Comparison of ENCODE assay signal across 8 mouse cellular contexts in the genomic region with DNA sequence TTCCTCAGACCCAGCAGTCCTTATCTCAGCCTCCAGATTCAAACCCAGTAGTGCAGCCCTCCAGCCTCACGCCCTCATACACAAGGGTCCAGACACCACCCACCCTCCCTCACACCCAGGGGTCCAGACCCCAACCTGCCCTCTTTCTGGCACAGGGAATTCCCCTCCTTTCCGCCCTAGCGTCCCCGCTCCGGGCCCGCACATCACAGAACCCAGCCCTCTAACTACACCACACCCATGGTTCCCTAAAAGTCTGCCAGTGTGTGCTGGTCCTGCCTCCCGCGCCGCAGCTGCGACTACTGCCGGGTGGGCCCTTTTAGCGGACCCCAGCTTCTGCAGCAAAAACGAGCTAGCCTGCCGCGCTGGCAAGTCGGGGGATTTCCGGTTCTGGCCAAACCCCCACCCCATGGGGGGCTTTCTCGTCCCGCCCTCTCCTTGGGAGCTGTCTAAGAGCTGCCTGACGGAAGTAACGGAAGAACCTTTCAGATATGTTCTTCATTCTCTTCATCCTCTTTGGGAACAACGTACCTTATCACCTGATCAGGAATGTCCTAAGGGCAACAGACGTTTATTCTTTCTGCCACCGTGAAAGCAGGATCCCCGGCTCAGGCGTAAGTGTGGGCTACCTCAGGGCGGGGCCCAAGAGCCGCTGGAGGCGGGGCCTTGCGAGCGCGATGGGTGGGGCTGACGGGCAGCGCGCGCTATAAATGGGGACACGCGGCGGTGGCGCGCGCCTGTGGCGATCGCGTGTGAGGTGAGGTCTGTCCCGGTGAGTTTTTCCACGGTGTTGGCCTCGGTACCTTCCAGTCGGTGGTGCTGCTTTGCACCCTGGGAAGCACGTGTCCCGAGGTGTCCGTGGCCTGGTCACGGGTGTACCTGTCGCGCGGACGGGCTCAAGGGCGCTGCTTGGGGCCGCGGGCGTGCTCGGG. TPM values are rescaled to one million over a fixed set of nuclear protein-coding genes. Genes with fewer than 3 reads are reported as not detected.
DNase-seq lines count a peak whose midpoint lies in the region; ATAC-seq and TF ChIP-seq lines count a peak whose summit lies in the region.

A gene (minus strand): TSS at position 641 of the 929 bp plus-strand sequence.
A gene (plus strand): TSS at position 668 of the 929 bp plus-strand sequence.

- peaks cover 36% of the 10 kb centered on the region for H3K36me3 ChIP-seq in hindbrain, embryonic 10.5 days
- no peaks in the 10 kb centered on the region; the same call in 1 of the 2 replicates for H3K36me3 ChIP-seq in lung, postnatal 0 days (ENCODE audit: insufficient read depth, low read length)

- H3K4me3 ChIP-seq in hindbrain, embryonic 10.5 days: peak within 1 kb of the TSS; percentile 93
- H3K4me3 ChIP-seq in lung, postnatal 0 days (ENCODE audit: low read depth, low read length): peak within 1 kb of the TSS; percentile 81

- peak within 1 kb of the TSS; percentile 74 for H3K4me2 ChIP-seq in lung, postnatal 0 days (replicated peaks; ENCODE audit: low read depth, low read length)

- peak within 1 kb of the TSS; percentile 93 for H3K9ac ChIP-seq in lung, postnatal 0 days (replicated peaks; ENCODE audit: low read depth)

- no peak for TF ChIP-seq CTCF in lung, postnatal 0 days (IDR thresholded peaks at IDR 0.05)

- peaks cover 32% of the 10 kb centered on the region for H3K4me1 ChIP-seq in hindbrain, embryonic 10.5 days (replicated peaks)
- H3K4me1 ChIP-seq in lung, postnatal 0 days (ENCODE audit: insufficient read depth, low read depth, low read length): peaks cover 7% of the 10 kb centered on the region; the same call in 1 of the 2 replicates

- H3K9me3 ChIP-seq in hindbrain, embryonic 10.5 days: no peaks in the 10 kb centered on the region
- no peaks in the 10 kb centered on the region for H3K9me3 ChIP-seq in lung, postnatal 0 days (ENCODE audit: low read length)

- peak; percentile 87 for ATAC-seq in frontal cortex, adult (ENCODE audit: low TSS enrichment)
- peak; percentile 94 for ATAC-seq in lung, postnatal 0 days

- TF ChIP-seq EP300 in lung, postnatal 0 days (IDR thresholded peaks at IDR 0.05): peak; percentile 90

- no peaks in the 10 kb centered on the region for H3K27me3 ChIP-seq in hindbrain, embryonic 10.5 days (ENCODE audit: insufficient read depth, poor library complexity, severe bottlenecking)
- H3K27me3 ChIP-seq in lung, postnatal 0 days (replicated peaks; ENCODE audit: insufficient read depth, low read length): no peaks in the 10 kb centered on the region

- H3K27ac ChIP-seq in hindbrain, embryonic 10.5 days: peak within 1 kb of the TSS; percentile 97
- peak within 1 kb of the TSS; percentile 92 for H3K27ac ChIP-seq in lung, postnatal 0 days (ENCODE audit: low read length)

- peak; percentile 90 for DNase-seq in MN1 (ENCODE audit: low spot score)
- DNase-seq in cerebellum, adult 9-10 months: peak; percentile 94
- DNase-seq in hindbrain, embryonic 10.5 days (ENCODE audit: low spot score): peak; percentile 91
- peak; percentile 91 for DNase-seq in layer of hippocampus, adult 9-11 months
- peak; percentile 93 for DNase-seq in lung, postnatal 0 days (ENCODE audit: low spot score)
- peak; percentile 91 for DNase-seq in ovary, postnatal 14 days (ENCODE audit: low spot score)
- DNase-seq in thymus, postnatal 14 days: peak; percentile 94

- under 1% methylated on average over 62 of the region's 62 CpGs for WGBS in hindbrain, embryonic 10.5 days
- under 1% methylated on average over 60 of the region's 62 CpGs for WGBS in lung, postnatal 0 days

RNA-seq across cellular contexts. Expression of the first gene that starts in this region (rescaled TPM):
- polyA plus RNA-seq in hindbrain, embryonic 10.5 days (2016; fragmentation: Nextera tagmentation; extraction: Ambion mirVana): 1.0 and 1.5 TPM in 2 replicates
- polyA plus RNA-seq in lung, postnatal 0 days (2015; fragmentation: Nextera tagmentation; extraction: Ambion mirVana): 0.77 and 1.0 TPM in 2 replicates

RNA-seq across cellular contexts. Expression of the second gene that starts in this region (rescaled TPM):
- polyA plus RNA-seq in hindbrain, embryonic 10.5 days (2016; fragmentation: Nextera tagmentation; extraction: Ambion mirVana): 173 and 174 TPM in 2 replicates
- 45.2 and 51.3 TPM in 2 replicates for polyA plus RNA-seq in lung, postnatal 0 days (2015; fragmentation: Nextera tagmentation; extraction: Ambion mirVana)

Comparison
In these comparisons a context has a peak if more than half of its experiments do, and no peak if none do; other contexts are left out.
1. Peak in every context shown above with its lines: DNase-seq, ATAC-seq, H3K4me3 ChIP-seq and H3K27ac ChIP-seq.